Mouse (Mus musculus): ENCODE data around the gene Dpy19l1.

GRCm38 (mm10) chr9:24516575-24517139, 13.7 kb upstream of the Dpy19l1 start:
- TF ChIP-seq POLR2A (IDR thresholded peaks at IDR 0.05; ENCODE audit: low read depth, low read length) (no peak), CTCF (IDR thresholded peaks at IDR 0.05; ENCODE audit: borderline replicate concordance, insufficient read depth, low read length) (peak; percentile 84; the same call in 1 of the 2 replicates)

All from embryonic fibroblast, embryonic 13.5 days (primary cell).